Mouse (Mus musculus) hindbrain, embryonic 10.5 days (tissue): ENCODE results near the gene Drd5. TPM values are rescaled to one million over a fixed set of nuclear protein-coding genes. Genes with fewer than 3 reads are reported as not detected.
A peak's percentile ranks its signal among the peaks of the same experiment; 100 is the strongest.

Experiments used
- DNase-seq: peaks from one replicate; pipeline ENCODE4 v3.0.0-alpha.2; 2017; ENCODE audit warnings: low spot score
- H3K27ac ChIP-seq: fragments of 300-500 bp; sonication (generic); 2 replicates; pipeline ENCODE4 v1.5.1; 2016; ENCODE audit warnings: mild to moderate bottlenecking, moderate library complexity
- H3K27me3 ChIP-seq: fragments of 300-500 bp; sonication (generic); 2 replicates; pipeline ENCODE4 v1.6.1; 2016; ENCODE audit warnings: mild to moderate bottlenecking; ENCODE audit not compliant: poor library complexity, insufficient read depth, severe bottlenecking
- H3K36me3 ChIP-seq: fragments of 300-500 bp; sonication (generic); 2 replicates; pipeline ENCODE4 v1.6.1; 2016; ENCODE audit warnings: mild to moderate bottlenecking, moderate library complexity
- H3K4me1 ChIP-seq: fragments of 300-500 bp; sonication (generic); replicated peaks from 2 replicates; pipeline ENCODE4 v1.6.1; 2016; ENCODE audit warnings: mild to moderate bottlenecking
- H3K4me3 ChIP-seq: fragments of 300-500 bp; sonication (generic); 2 replicates; pipeline ENCODE4 v1.5.1; 2016; ENCODE audit warnings: mild to moderate bottlenecking, moderate library complexity
- H3K9me3 ChIP-seq: fragments of 300-500 bp; sonication (generic); 2 replicates; pipeline ENCODE4 v1.6.1; 2016; ENCODE audit warnings: mild to moderate bottlenecking, moderate library complexity
- WGBS: fragments of 180-500 bp; shearing (Covaris S2); methylation state at CpG from one replicate; pipeline ENCODE4 v1.1.7; 2016; 5-methylcytosine and 5-hydroxymethylcytosine counted together
- polyA plus RNA-seq: library from polyadenylated mRNA; unstranded; fragments of >200 nt; fragmentation: Nextera tagmentation; extraction: Ambion mirVana; gene quantifications from 2 replicates; pipeline ENCODE4 v1.2.1, GENCODE M21; 2016

Gene Drd5
- polyA plus RNA-seq, 1 experiment from 2014 or later = not detected

DNA sequence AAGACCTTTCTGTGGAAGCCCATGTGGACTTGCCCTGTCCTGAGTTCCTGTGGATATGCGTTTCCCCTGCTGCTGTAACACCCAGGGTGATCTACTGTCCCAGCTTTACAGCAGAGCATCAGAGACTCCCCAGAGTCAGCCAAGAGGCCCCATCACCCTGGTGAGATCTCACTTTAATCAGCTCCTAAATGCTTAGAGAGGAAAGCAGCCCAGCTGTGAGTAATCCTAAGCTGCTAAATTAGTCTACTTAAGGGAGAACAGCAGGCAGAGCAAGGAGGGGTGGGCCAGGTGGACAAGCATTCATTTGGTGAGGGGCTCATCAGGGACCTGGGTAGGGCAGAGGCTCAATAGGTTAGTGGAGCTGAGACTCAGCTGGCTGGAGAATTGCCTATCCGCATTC, 46.4 kb downstream of the Drd5 start:
- no peak for DNase-seq
- no peaks in the 10 kb centered on the region for H3K9me3 ChIP-seq
- H3K36me3 ChIP-seq = no peaks in the 10 kb centered on the region
- H3K4me3 ChIP-seq = no peak overlapping the region
- WGBS = 60% methylated on average over 2 of the region's 2 CpGs
- H3K4me1 ChIP-seq = peaks cover 28% of the 10 kb centered on the region
- H3K27ac ChIP-seq = no peak overlapping the region
- peaks cover 19% of the 10 kb centered on the region for H3K27me3 ChIP-seq

DNA sequence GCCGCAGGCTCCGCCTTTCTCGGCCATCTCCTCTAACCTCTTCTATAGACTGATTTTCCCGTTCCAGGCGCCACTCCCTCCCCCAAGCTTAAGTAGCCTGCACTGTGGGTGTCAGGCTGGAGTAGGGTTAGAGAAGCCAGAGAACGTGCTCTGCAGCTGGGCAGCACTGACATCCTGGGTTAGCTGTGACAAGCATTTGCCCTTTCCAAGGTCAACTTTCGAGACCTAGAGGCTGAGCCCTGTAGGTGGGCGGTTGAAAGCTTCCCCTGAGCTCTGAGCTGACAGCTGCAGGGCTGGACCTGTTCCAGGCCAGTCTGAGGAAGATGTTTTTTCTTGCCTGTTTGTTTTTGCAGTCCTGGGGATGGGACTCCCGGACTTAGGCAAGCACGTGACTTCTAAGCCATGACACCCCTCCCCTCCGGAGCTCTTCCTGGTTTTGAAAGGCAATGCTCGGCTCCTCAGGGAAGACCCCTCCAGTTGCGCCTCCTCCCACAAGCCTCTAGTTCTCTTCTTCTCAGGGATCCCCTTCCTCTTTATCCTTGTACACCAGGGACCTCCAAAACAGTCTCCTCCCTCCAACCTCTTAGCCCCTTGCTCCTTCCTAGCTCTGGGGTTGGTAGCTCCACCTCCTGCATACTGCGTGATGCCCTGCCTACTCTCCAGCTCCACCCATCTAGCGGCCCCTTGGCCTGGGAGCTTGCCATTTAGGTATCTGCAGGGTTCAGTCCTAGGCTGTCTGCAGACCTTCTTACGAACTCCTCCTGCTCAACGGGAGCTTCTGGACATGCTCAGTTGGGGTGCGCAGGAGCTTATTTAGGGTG, 47.7 kb downstream of the Drd5 start:
- peaks cover 28% of the 10 kb centered on the region for H3K4me1 ChIP-seq
- WGBS = 11% methylated on average over 18 of the region's 18 CpGs
- H3K36me3 ChIP-seq = no peaks in the 10 kb centered on the region
- H3K4me3 ChIP-seq = peak overlapping the region; percentile 45
- DNase-seq = peak; percentile 62
- peaks cover 19% of the 10 kb centered on the region for H3K27me3 ChIP-seq
- peak overlapping the region; percentile 59 for H3K27ac ChIP-seq
- no peaks in the 10 kb centered on the region for H3K9me3 ChIP-seq

DNA sequence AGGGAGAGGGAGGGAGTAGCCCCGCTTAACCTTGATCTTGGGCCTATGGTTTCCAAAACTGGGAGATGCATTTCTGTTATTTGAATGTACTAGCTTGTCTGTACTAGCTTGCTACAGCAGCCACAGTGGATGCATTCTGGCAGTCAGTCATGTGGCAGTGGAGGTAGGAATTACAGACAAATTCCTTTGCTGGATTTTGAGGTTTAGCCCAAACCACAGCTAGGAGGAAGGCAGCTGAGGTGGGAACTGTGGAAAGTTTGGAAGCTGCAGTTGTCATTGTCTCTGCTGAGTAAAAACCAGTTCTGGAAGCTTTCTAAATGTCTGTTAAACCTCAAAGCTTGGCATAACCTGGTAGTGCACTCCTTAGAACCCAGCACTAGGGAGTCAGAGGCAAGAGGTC, 52.1 kb downstream of the Drd5 start:
- H3K4me1 ChIP-seq = peaks cover 14% of the 10 kb centered on the region
- H3K9me3 ChIP-seq = no peaks in the 10 kb centered on the region
- H3K27me3 ChIP-seq = peaks cover 1% of the 10 kb centered on the region; the same call in 1 of the 2 replicates
- H3K27ac ChIP-seq = no peak overlapping the region
- 83% methylated on average over 1 of the region's 1 CpGs for WGBS
- no peak overlapping the region for H3K4me3 ChIP-seq
- DNase-seq = no peak
- no peaks in the 10 kb centered on the region for H3K36me3 ChIP-seq

Other genes starting within 250 kb of the Drd5 start
- 142 and 224 TPM in 2 replicates for gene Nsg1, start 159.5 kb upstream of the Drd5 start, polyA plus RNA-seq
- gene Zbtb49, start 98.9 kb upstream of the Drd5 start, polyA plus RNA-seq = 16.4 and 19.4 TPM in 2 replicates
- gene Lyar, start 98.9 kb upstream of the Drd5 start, polyA plus RNA-seq = 101 and 148 TPM in 2 replicates
- 81.7 and 93.4 TPM in 2 replicates for gene Tmem128, start 59.2 kb upstream of the Drd5 start, polyA plus RNA-seq
- 0.06 and 0.07 TPM in 2 replicates for gene Otop1, start 43.4 kb upstream of the Drd5 start, polyA plus RNA-seq
- gene Slc2a9, start 183.8 kb downstream of the Drd5 start, polyA plus RNA-seq = 0.11 and 0.44 TPM in 2 replicates
- gene Wdr1, start 243.9 kb downstream of the Drd5 start, polyA plus RNA-seq = 168 and 171 TPM in 2 replicates